In the genomic region with DNA sequence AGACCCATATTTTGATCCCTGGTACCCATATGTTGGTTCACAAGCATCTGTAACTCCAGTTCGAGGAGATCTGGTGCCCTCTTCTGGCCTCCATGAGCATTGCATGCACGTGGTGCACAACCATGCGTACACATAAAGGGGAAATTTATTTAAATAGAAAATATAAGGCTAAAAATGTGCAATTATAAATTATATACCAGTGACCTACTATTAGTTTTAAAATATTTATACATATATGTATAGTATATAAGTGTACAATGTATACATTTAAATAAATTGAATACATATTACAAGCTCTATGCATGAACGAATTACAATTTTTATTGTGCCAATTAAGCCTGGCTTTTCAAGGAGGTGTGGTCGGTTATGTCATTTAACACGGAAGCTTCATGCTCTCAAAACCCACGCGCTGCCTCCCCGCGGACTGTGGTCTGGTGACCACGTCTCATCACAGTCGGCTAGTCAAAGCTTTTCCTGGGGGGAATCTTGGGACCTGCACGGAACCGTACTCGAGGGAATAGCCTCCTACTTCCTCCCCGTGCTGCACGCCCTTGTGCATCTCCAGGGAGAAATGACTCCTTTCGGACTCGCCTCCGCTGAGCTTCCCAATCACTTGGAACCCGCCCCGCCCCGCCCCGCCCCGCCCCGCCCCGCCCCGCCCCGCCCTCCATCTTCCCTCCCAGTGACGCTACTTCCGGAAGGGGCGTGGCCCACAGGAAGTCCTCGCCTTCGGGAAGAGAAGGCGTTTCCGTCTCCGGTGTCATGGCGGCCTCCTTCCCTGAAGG, we compare ENCODE assay signal across 8 mouse cellular contexts. TPM values are rescaled to one million over a fixed set of nuclear protein-coding genes. Genes with fewer than 3 reads are reported as not detected.
DNase-seq lines count a peak whose midpoint lies in the region; ATAC-seq lines count a peak whose summit lies in the region.

TSS of gene Mettl2 (plus strand) at position 691 of the 785 bp plus-strand sequence.

- under 1% methylated on average over 27 of the region's 38 CpGs for WGBS in lung, embryonic 16.5 days

- peaks cover 9% of the 10 kb centered on the region for H3K4me1 ChIP-seq in lung, embryonic 16.5 days (replicated peaks; ENCODE audit: control insufficient read depth, insufficient read depth, low read length)

- peaks cover 5% of the 10 kb centered on the region for H3K36me3 ChIP-seq in lung, embryonic 16.5 days (ENCODE audit: control insufficient read depth, insufficient read depth, low read length)

- peak within 1 kb of the TSS; percentile 69 for H3K9ac ChIP-seq in lung, embryonic 16.5 days (ENCODE audit: low read length)

- H3K27ac ChIP-seq in lung, embryonic 16.5 days (ENCODE audit: low read length), result peak within 1 kb of the TSS; percentile 61; the same call in 1 of the 2 replicates

- 0 out of 2 replicates have a peak, but pooled peaks cover 2% of the 10 kb centered on the region for H3K9me3 ChIP-seq in lung, embryonic 16.5 days (ENCODE audit: control insufficient read depth, low read length)

- H3K4me3 ChIP-seq in lung, embryonic 16.5 days (ENCODE audit: low read length), result peak within 1 kb of the TSS; percentile 74

- no peaks in the 10 kb centered on the region for H3K27me3 ChIP-seq in lung, embryonic 16.5 days (ENCODE audit: control insufficient read depth, insufficient read depth, low read depth, low read length)

- DNase-seq in MEL-GATA-1-ER (ENCODE audit: extremely low read depth, low read depth), result peak; percentile 83
- peak; percentile 73 for DNase-seq in cerebellum, adult 8-10 months
- peak; percentile 89 for DNase-seq in forelimb bud, embryonic 11.5 days (ENCODE audit: low read depth, low spot score)
- peak; percentile 65 for DNase-seq in layer of hippocampus, adult 9-10 months (ENCODE audit: low spot score)
- peak; percentile 60 for DNase-seq in ovary, postnatal 10 days (ENCODE audit: low spot score)
- peak; percentile 67 to 82 for DNase-seq in thymus, postnatal 10 days (ENCODE audit: low spot score in 2 of 2)

- H3K4me2 ChIP-seq in lung, embryonic 16.5 days (ENCODE audit: low read depth, low read length), result peak within 1 kb of the TSS; percentile 95

- peak; percentile 58 to 87 for ATAC-seq in hematopoietic stem cell, adult 5-6 weeks (replicated peaks in 1 of 2; ENCODE audit: insufficient read depth in 1 of 2, low FRiP score in 2 of 2, low TSS enrichment in 1 of 2, low read depth in 1 of 2, poor library complexity in 2 of 2, severe bottlenecking in 2 of 2)
- ATAC-seq in lung, embryonic 16.5 days (ENCODE audit: low read depth), result peak; percentile 94

RNA-seq across cellular contexts. Expression of gene Mettl2, which starts in this region (rescaled TPM):
- 25.4 and 27.6 TPM in 2 replicates for total RNA-seq in hematopoietic stem cell, adult 5-6 weeks (2017)
- polyA plus RNA-seq in lung, embryonic 16.5 days (2015; fragmentation: Nextera tagmentation; extraction: Ambion mirVana), result 32.9 and 33.0 TPM in 2 replicates

Comparison
In these comparisons a context has a peak if more than half of its experiments do, and no peak if none do; other contexts are left out.
1. Peak in every context shown above with its lines: DNase-seq, ATAC-seq, H3K4me3 ChIP-seq and H3K27ac ChIP-seq.